Mouse (Mus musculus) R1 (cell line): ENCODE data around the gene Mgea5.
A peak's percentile ranks its signal among the peaks of the same experiment; 100 is the strongest.
"Not testable (repeated sequence)": the region's sequence is repeated elsewhere in the genome, so short reads cannot be mapped to it uniquely, and the experiment has no call there.

Source experiments
- DNase-seq: peaks from one replicate; pipeline ENCODE4 v3.0.0-alpha.2; 2018; ENCODE audit warnings: low read depth, low spot score

Mgea5 gene

GRCm38 (mm10) chr19:45783181-45783932, at the start of gene Mgea5:
TSS of gene Mgea5 (minus strand) at chr19:45783837.
- DNase-seq: peak; percentile 100

- no peak for DNase-seq
These were observed 47.0 kb upstream of the Mgea5 start for GRCm38 (mm10) chr19:45830679-45831078.

GRCm38 (mm10) chr19:45827736-45828135, 44.1 kb upstream of the Mgea5 start:
- DNase-seq: peak; percentile 54

GRCm38 (mm10) chr19:45827125-45827524, 43.5 kb upstream of the Mgea5 start:
- no peak for DNase-seq

- no peak for DNase-seq
These were observed 42.5 kb upstream of the Mgea5 start for GRCm38 (mm10) chr19:45826146-45826545.

GRCm38 (mm10) chr19:45821832-45822231, 38.2 kb upstream of the Mgea5 start:
- no peak for DNase-seq

GRCm38 (mm10) chr19:45817816-45818490, 34.3 kb upstream of the Mgea5 start:
- DNase-seq: peak; percentile 77

GRCm38 (mm10) chr19:45816727-45817126, 33.1 kb upstream of the Mgea5 start:
- DNase-seq: no peak

- peak; percentile 56 for DNase-seq
These were observed 32.3 kb upstream of the Mgea5 start, which contains the start of gene Kcnip2 for GRCm38 (mm10) chr19:45815831-45816405. TSS of gene Kcnip2 (minus strand) at chr19:45816061.

- no peak for DNase-seq
These were observed 31.5 kb upstream of the Mgea5 start for GRCm38 (mm10) chr19:45815170-45815569.

GRCm38 (mm10) chr19:45813801-45814200, 30.2 kb upstream of the Mgea5 start:
- peak; percentile 89 for DNase-seq

GRCm38 (mm10) chr19:45813263-45813662, 29.6 kb upstream of the Mgea5 start:
- DNase-seq: peak; percentile 88

- peak; percentile 74 for DNase-seq
These were observed 29.1 kb upstream of the Mgea5 start for GRCm38 (mm10) chr19:45812673-45813252.

GRCm38 (mm10) chr19:45812115-45812514, 28.5 kb upstream of the Mgea5 start:
- DNase-seq: peak; percentile 91

- no peak for DNase-seq
These were observed 27.5 kb upstream of the Mgea5 start for GRCm38 (mm10) chr19:45811028-45811674.

GRCm38 (mm10) chr19:45807732-45808131, 24.1 kb upstream of the Mgea5 start:
- no peak for DNase-seq

- not testable (repeated sequence) for DNase-seq
These were observed 22.2 kb upstream of the Mgea5 start for GRCm38 (mm10) chr19:45805817-45806216.

GRCm38 (mm10) chr19:45804593-45805368, 21.1 kb upstream of the Mgea5 start:
- DNase-seq: peak; percentile 70

- no peak for DNase-seq
These were observed 19.8 kb upstream of the Mgea5 start for GRCm38 (mm10) chr19:45803408-45803807.

- DNase-seq: no peak
These were observed 19.1 kb upstream of the Mgea5 start for GRCm38 (mm10) chr19:45802702-45803101.

GRCm38 (mm10) chr19:45796879-45797278, 13.2 kb upstream of the Mgea5 start:
- DNase-seq: peak; percentile 77
